Mouse (Mus musculus) bone marrow, adult 2 months (tissue): ENCODE data around the gene Gm26566. TPM values are rescaled to one million over a fixed set of nuclear protein-coding genes. Genes with fewer than 3 reads are reported as not detected.
"Not testable (repeated sequence)": the region's sequence is repeated elsewhere in the genome, so short reads cannot be mapped to it uniquely, and the experiment has no call there.

ENCODE experiments used
- H3K27ac ChIP-seq: fragments of 200-500 bp; 2 replicates; pipeline ENCODE4 v1.5.1; 2012; ENCODE audit warnings: low read depth, mild to moderate bottlenecking, control low read depth, inconsistent platforms, low read length; ENCODE audit not compliant: control insufficient read depth, poor library complexity, insufficient read depth
- H3K4me1 ChIP-seq: fragments of 200-500 bp; 2 replicates; pipeline ENCODE4 v1.6.1; 2011; ENCODE audit warnings: low read length; ENCODE audit not compliant: control insufficient read depth, insufficient read depth
- H3K4me3 ChIP-seq: fragments of 200-500 bp; replicated peaks from 2 replicates; pipeline ENCODE3; 2011; ENCODE audit warnings: mild to moderate bottlenecking, low read depth, low read length, control low read depth; ENCODE audit not compliant: control insufficient read depth
- CTCF ChIP-seq: fragments of 200-500 bp; IDR thresholded peaks from 2 replicates; pipeline ENCODE4 v1.5.1; 2011; ENCODE audit warnings: low read length, control low read depth; ENCODE audit not compliant: control insufficient read depth, insufficient read depth
- POLR2A ChIP-seq: fragments of 200-500 bp; IDR thresholded peaks from 2 replicates; pipeline ENCODE4 v1.6.1; 2011; ENCODE audit warnings: low read depth, mild to moderate bottlenecking, control low read depth, low read length, borderline replicate concordance; ENCODE audit not compliant: control insufficient read depth
- WGBS: fragments of 180-500 bp; shearing (Covaris S2); methylation state at CpG from one replicate; pipeline ENCODE4 v1.1.7; 2018; 5-methylcytosine and 5-hydroxymethylcytosine counted together
- polyA plus RNA-seq: library from polyadenylated mRNA; stranded (reverse); fragments of >200 nt; gene quantifications from 2 replicates; pipeline ENCODE4 v1.2.4, GENCODE M21; 2011; ENCODE audit warnings: low replicate concordance; ENCODE audit not compliant: missing spikeins, insufficient read depth, insufficient read length

The Gm26566 gene
- polyA plus RNA-seq, 1 experiment, result not detected

- 2% methylated on average over 34 of the region's 42 CpGs for WGBS
- peak overlapping the region; percentile 81 for H3K27ac ChIP-seq
- TF ChIP-seq CTCF, result peak; percentile 8; the same call in 1 of the 2 replicates
- peak; percentile 50; the same call in 1 of the 2 replicates for TF ChIP-seq POLR2A
- H3K4me1 ChIP-seq, result not testable (repeated sequence)
- H3K4me3 ChIP-seq, result peak overlapping the region; percentile 31
Measured at GRCm38 (mm10) chr4:88763384-88764018, 41.9 kb downstream of the Gm26566 start.

Other genes with a start within 250 kb of the Gm26566 start
- gene Ifnb1, start 199.0 kb upstream of the Gm26566 start, polyA plus RNA-seq, result not detected in 2 replicates
- not detected in 2 replicates for gene Ifna15, start 163.6 kb upstream of the Gm26566 start, polyA plus RNA-seq
- gene Ifna14, start 150.0 kb upstream of the Gm26566 start, polyA plus RNA-seq, result not detected in 2 replicates
- gene Ifna9, start 129.4 kb upstream of the Gm26566 start, polyA plus RNA-seq, result not detected in 2 replicates
- gene Ifna12, start 118.4 kb upstream of the Gm26566 start, polyA plus RNA-seq, result not detected in 2 replicates
- not detected in 2 replicates for gene C87499, start 87.4 kb upstream of the Gm26566 start, polyA plus RNA-seq
- 1.9 TPM in 1 of 2 replicates, not detected in the other for gene Ifna13, start 77.3 kb upstream of the Gm26566 start, polyA plus RNA-seq
- not detected in 2 replicates for gene Ifna16, start 44.9 kb upstream of the Gm26566 start, polyA plus RNA-seq
- not detected in 2 replicates for gene Ifna2, start 37.9 kb upstream of the Gm26566 start, polyA plus RNA-seq
- not detected in 2 replicates for gene Ifnab, start 30.4 kb upstream of the Gm26566 start, polyA plus RNA-seq
- gene Klhl9, start 660 bp downstream of the Gm26566 start, polyA plus RNA-seq, result 10.8 and 18.3 TPM in 2 replicates
- not detected in 2 replicates for gene Gm13271, start 33.1 kb downstream of the Gm26566 start, polyA plus RNA-seq
- not detected in 2 replicates for gene Gm13283, start 38.3 kb downstream of the Gm26566 start, polyA plus RNA-seq
- gene Gm13290, start 52.0 kb downstream of the Gm26566 start, polyA plus RNA-seq, result not detected in 2 replicates
- gene Gm13289, start 55.1 kb downstream of the Gm26566 start, polyA plus RNA-seq, result not detected in 2 replicates
- gene Gm13272, start 58.0 kb downstream of the Gm26566 start, polyA plus RNA-seq, result not detected in 2 replicates
- not detected in 2 replicates for gene Ifnz, start 60.3 kb downstream of the Gm26566 start, polyA plus RNA-seq
- gene Gm13276, start 63.9 kb downstream of the Gm26566 start, polyA plus RNA-seq, result not detected in 2 replicates
- not detected in 2 replicates for gene Gm13277, start 66.8 kb downstream of the Gm26566 start, polyA plus RNA-seq
- not detected in 2 replicates for gene Gm13278, start 69.7 kb downstream of the Gm26566 start, polyA plus RNA-seq
- not detected in 2 replicates for gene Gm13275, start 72.7 kb downstream of the Gm26566 start, polyA plus RNA-seq
- gene Gm13279, start 75.6 kb downstream of the Gm26566 start, polyA plus RNA-seq, result not detected in 2 replicates
- not detected in 2 replicates for gene Gm13285, start 77.9 kb downstream of the Gm26566 start, polyA plus RNA-seq
- gene Gm13287, start 81.4 kb downstream of the Gm26566 start, polyA plus RNA-seq, result not detected in 2 replicates
- not detected in 2 replicates for gene Gm13288, start 83.7 kb downstream of the Gm26566 start, polyA plus RNA-seq
- not detected in 2 replicates for gene Ifna7, start 94.4 kb downstream of the Gm26566 start, polyA plus RNA-seq
- not detected in 2 replicates for gene Ifna11, start 98.2 kb downstream of the Gm26566 start, polyA plus RNA-seq
- not detected in 2 replicates for gene Ifna6, start 105.6 kb downstream of the Gm26566 start, polyA plus RNA-seq
- not detected in 2 replicates for gene Ifna5, start 113.7 kb downstream of the Gm26566 start, polyA plus RNA-seq
- gene Ifna4, start 120.1 kb downstream of the Gm26566 start, polyA plus RNA-seq, result not detected in 2 replicates
- gene Ifna1, start 128.3 kb downstream of the Gm26566 start, polyA plus RNA-seq, result not detected in 2 replicates
- gene Ifne, start 158.4 kb downstream of the Gm26566 start, polyA plus RNA-seq, result not detected in 2 replicates